Comparison of ENCODE assay signal across 10 mouse cellular contexts in genomic region chr10:90373469-90373868, GRCm38 (mm10).
DNase-seq lines count a peak whose midpoint lies in the region; ATAC-seq and TF ChIP-seq lines count a peak whose summit lies in the region.
"Had no signal": no experiment of that assay in that cellular context is flagged by ENCODE, and none has a peak within 500 bp of the region (broad histone marks: within the 10 kb centered on the region; RNA-seq: fewer than 3 reads in every experiment).

No protein-coding gene starts in this region.

- DNase-seq in hindbrain, embryonic 10.5 days (ENCODE audit: low spot score) = peak; percentile 13
- DNase-seq in A20 (ENCODE audit: low read depth, low spot score) = peak; percentile 5
- DNase-seq in adrenal gland, adult 2 months = peak; percentile 17
- DNase-seq in layer of hippocampus, postnatal 10 days (ENCODE audit: low spot score in 2 of 2) = peak; percentile 41 to 51
- DNase-seq in skeletal muscle tissue, adult 2 months (ENCODE audit: low read depth, low spot score) = peak; percentile 13
- no peak for DNase-seq in urinary bladder, postnatal 4 days (ENCODE audit: low spot score in 2 of 2)

- 33% methylated on average over 4 of the region's 4 CpGs for WGBS in hindbrain, embryonic 10.5 days
- 29% methylated on average over 4 of the region's 4 CpGs for WGBS in hindbrain, embryonic 16.5 days

- H3K9me3 ChIP-seq in hindbrain, embryonic 10.5 days = no peaks in the 10 kb centered on the region
- H3K9me3 ChIP-seq in hindbrain, embryonic 16.5 days (ENCODE audit: control insufficient read depth, low read length) = no peaks in the 10 kb centered on the region
- H3K9me3 ChIP-seq: embryonic facial prominence, embryonic 13.5 days; limb, embryonic 15.5 days had no signal

- H3K4me1 ChIP-seq in hindbrain, embryonic 10.5 days (replicated peaks) = no peaks in the 10 kb centered on the region
- H3K4me1 ChIP-seq in hindbrain, embryonic 16.5 days (ENCODE audit: control insufficient read depth, insufficient read depth, low read depth, low read length) = no peaks in the 10 kb centered on the region
- no peaks in the 10 kb centered on the region for H3K4me1 ChIP-seq in cortical plate, adult 2 months (ENCODE audit: control insufficient read depth, insufficient read depth, low read length)
- H3K4me1 ChIP-seq: embryonic facial prominence, embryonic 13.5 days; limb, embryonic 15.5 days had no signal

- no peaks in the 10 kb centered on the region for H3K36me3 ChIP-seq in hindbrain, embryonic 10.5 days
- H3K36me3 ChIP-seq in hindbrain, embryonic 16.5 days (ENCODE audit: control insufficient read depth, insufficient read depth, low read length) = no peaks in the 10 kb centered on the region
- H3K36me3 ChIP-seq: embryonic facial prominence, embryonic 13.5 days; limb, embryonic 15.5 days had no signal

- peak; percentile 62 for TF ChIP-seq CTCF in cortical plate, adult 2 months (IDR thresholded peaks at IDR 0.05; ENCODE audit: extremely low read depth, insufficient read depth, low read length)

- H3K4me3 ChIP-seq in hindbrain, embryonic 10.5 days = no peak overlapping the region
- H3K4me3 ChIP-seq in hindbrain, embryonic 16.5 days (ENCODE audit: low read length) = no peak overlapping the region
- no peak overlapping the region for H3K4me3 ChIP-seq in cortical plate, adult 2 months (ENCODE audit: insufficient read depth, low read length)
- H3K4me3 ChIP-seq: embryonic facial prominence, embryonic 13.5 days; limb, embryonic 15.5 days had no signal

- H3K9ac ChIP-seq in hindbrain, embryonic 16.5 days (ENCODE audit: low read depth, low read length) = no peak overlapping the region
- H3K9ac ChIP-seq: embryonic facial prominence, embryonic 13.5 days; limb, embryonic 15.5 days had no signal

- no peaks in the 10 kb centered on the region for H3K27me3 ChIP-seq in hindbrain, embryonic 10.5 days (ENCODE audit: insufficient read depth, poor library complexity, severe bottlenecking)
- H3K27me3 ChIP-seq in hindbrain, embryonic 16.5 days (replicated peaks; ENCODE audit: control insufficient read depth, insufficient read depth, low read length) = no peaks in the 10 kb centered on the region
- H3K27me3 ChIP-seq: embryonic facial prominence, embryonic 13.5 days; limb, embryonic 15.5 days had no signal

- no peak overlapping the region for H3K27ac ChIP-seq in hindbrain, embryonic 10.5 days
- no peak overlapping the region for H3K27ac ChIP-seq in hindbrain, embryonic 16.5 days (ENCODE audit: low read depth, low read length)
- H3K27ac ChIP-seq in cortical plate, adult 2 months (ENCODE audit: insufficient read depth, low read length) = no peak overlapping the region
- H3K27ac ChIP-seq: embryonic facial prominence, embryonic 13.5 days; limb, embryonic 15.5 days had no signal

- TF ChIP-seq POLR2A in cortical plate, adult 2 months (IDR thresholded peaks at IDR 0.05; ENCODE audit: extremely low read depth, insufficient read depth, low read length) = no peak

- H3K4me2 ChIP-seq in hindbrain, embryonic 16.5 days (ENCODE audit: low read length) = no peak overlapping the region
- H3K4me2 ChIP-seq: embryonic facial prominence, embryonic 13.5 days; limb, embryonic 15.5 days had no signal

- ATAC-seq in hindbrain, embryonic 16.5 days = no peak

Comparison
In these comparisons a context has a peak if more than half of its experiments do, and no peak if none do; other contexts are left out.
1. DNase-seq: peak in hindbrain, embryonic 10.5 days (single experiment), A20 (single experiment), adrenal gland, adult 2 months (single experiment), layer of hippocampus, postnatal 10 days (2 of 2) and skeletal muscle tissue, adult 2 months (single experiment); none in urinary bladder, postnatal 4 days (0 of 2).